Mouse (Mus musculus): ENCODE data around the gene Capzb. TPM values are rescaled to one million over a fixed set of nuclear protein-coding genes. Genes with fewer than 3 reads are reported as not detected.

Gene Capzb
- total RNA-seq, 2 experiments from 2014 or later, result 302 to 316 TPM

GRCm38 (mm10) chr4:139301780-139302179 is 109.1 kb downstream of the Capzb start:
- no peak for DNase-seq (ENCODE audit: low spot score in 2 of 2)

- no peak for DNase-seq (ENCODE audit: low spot score in 2 of 2)
These were observed 109.5 kb downstream of the Capzb start for GRCm38 (mm10) chr4:139302241-139302640.

GRCm38 (mm10) chr4:139305521-139305920 is 112.8 kb downstream of the Capzb start:
- DNase-seq (ENCODE audit: low spot score in 2 of 2), result no peak

GRCm38 (mm10) chr4:139307916-139308315 is 115.2 kb downstream of the Capzb start:
- no peak for DNase-seq (ENCODE audit: low spot score in 2 of 2)

GRCm38 (mm10) chr4:139309651-139310050 is 117.0 kb downstream of the Capzb start:
- no peak for DNase-seq (ENCODE audit: low spot score in 2 of 2)

- peak; percentile 98 for DNase-seq (ENCODE audit: low spot score in 2 of 2)
These were observed 117.6 kb downstream of the Capzb start, which contains the start of the genes Pqlc2 and Akr7a5 for GRCm38 (mm10) chr4:139310171-139310898. Pqlc2 (minus strand) TSS chr4:139310708. Akr7a5 (plus strand) TSS chr4:139310744.

GRCm38 (mm10) chr4:139310899-139311701 is 118.4 kb downstream of the Capzb start:
- DNase-seq (ENCODE audit: low spot score in 2 of 2), result no peak

- no peak for DNase-seq (ENCODE audit: low spot score in 2 of 2)
These were observed 119.0 kb downstream of the Capzb start for GRCm38 (mm10) chr4:139311707-139312106.

GRCm38 (mm10) chr4:139312632-139313031 is 119.9 kb downstream of the Capzb start:
- DNase-seq (ENCODE audit: low spot score in 2 of 2), result no peak

GRCm38 (mm10) chr4:139318449-139318848 is 125.8 kb downstream of the Capzb start:
- no peak for DNase-seq (ENCODE audit: low spot score in 2 of 2)

- no peak for DNase-seq (ENCODE audit: low spot score in 2 of 2)
These were observed 127.0 kb downstream of the Capzb start for GRCm38 (mm10) chr4:139319740-139320139.

GRCm38 (mm10) chr4:139330605-139331004 is 137.9 kb downstream of the Capzb start:
- DNase-seq (ENCODE audit: low spot score in 2 of 2), result peak; percentile 23 to 29

- no peak for DNase-seq (ENCODE audit: low spot score in 2 of 2)
These were observed 142.1 kb downstream of the Capzb start for GRCm38 (mm10) chr4:139334631-139335295.

GRCm38 (mm10) chr4:139335507-139335906 is 142.8 kb downstream of the Capzb start:
- no peak for DNase-seq (ENCODE audit: low spot score in 2 of 2)

- DNase-seq (ENCODE audit: low spot score in 2 of 2), result peak; percentile 55 to 72
These were observed 144.3 kb downstream of the Capzb start for GRCm38 (mm10) chr4:139336822-139337483.

- DNase-seq (ENCODE audit: low spot score in 2 of 2), result no peak
These were observed 145.4 kb downstream of the Capzb start for GRCm38 (mm10) chr4:139338145-139338544.

- DNase-seq (ENCODE audit: low spot score in 2 of 2), result no peak
These were observed 148.1 kb downstream of the Capzb start for GRCm38 (mm10) chr4:139340835-139341234.

Measured in left cerebral cortex, adult 18-20 months (tissue).